Mouse (Mus musculus) hindbrain, embryonic 12.5 days (tissue): Measurements from ENCODE around the gene Alox5ap. TPM values are rescaled to one million over a fixed set of nuclear protein-coding genes. Genes with fewer than 3 reads are reported as not detected.

Source experiments
- microRNA-seq: library from miRNA; unstranded; fragments of <30 nt; microRNA quantifications from one replicate; pipeline ENCODE4, GENCODE M21; 2017
- polyA plus RNA-seq: library from polyadenylated mRNA; unstranded; fragments of >200 nt; fragmentation: Nextera tagmentation; extraction: Ambion mirVana; gene quantifications from 2 replicates; pipeline ENCODE4 v1.2.1, GENCODE M21; 2016

Alox5ap gene
- polyA plus RNA-seq, 1 experiment from 2014 or later = 5.9 TPM

Small RNA genes lying within 50 kb of the gene (microRNA-seq; reads per million reads assigned to microRNA genes)
- not detected for gene Gm24105

Other genes starting within 250 kb of the Alox5ap start
- gene Uspl1, start 80.4 kb upstream of the Alox5ap start, polyA plus RNA-seq = 63.0 and 68.6 TPM in 2 replicates
- 1,291 and 1,445 TPM in 2 replicates for gene Hmgb1, start 80.3 kb upstream of the Alox5ap start, polyA plus RNA-seq
- 1.0 and 1.1 TPM in 2 replicates for gene Medag, start 147.0 kb downstream of the Alox5ap start, polyA plus RNA-seq
- gene Tex26, start 174.9 kb downstream of the Alox5ap start, polyA plus RNA-seq = 1.1 and 1.2 TPM in 2 replicates